Mouse (Mus musculus) cerebellum, postnatal 14 days (tissue): ENCODE data around the gene Vkorc1l1.
"Not testable (repeated sequence)": the region's sequence is repeated elsewhere in the genome, so short reads cannot be mapped to it uniquely, and the experiment has no call there.

ENCODE experiments used
- DNase-seq, 2 experiments: peaks; one replicate each; pipeline ENCODE4 v3.0.0; 2021; ENCODE audit warnings: mixed read lengths in 2 of 2

The Vkorc1l1 gene

GRCm38 (mm10) chr5:129941495-129942045 is at the start of gene Vkorc1l1:
Vkorc1l1 (plus strand) TSS chr5:129941970.
- peak; percentile 99 to 100 for DNase-seq

- peak; percentile 88 to 89 for DNase-seq
These were observed 46.3 kb upstream of the Vkorc1l1 start, which contains the start of gene Zbed5 for GRCm38 (mm10) chr5:129895198-129896088. Zbed5 (plus strand) TSS chr5:129895723.

GRCm38 (mm10) chr5:129898449-129898848 is 43.3 kb upstream of the Vkorc1l1 start, which contains the start of gene Phkg1:
Phkg1 (minus strand) TSS chr5:129898549.
- no peak for DNase-seq

- DNase-seq: no peak
These were observed 34.0 kb upstream of the Vkorc1l1 start for GRCm38 (mm10) chr5:129907775-129908174.

- DNase-seq: peak; percentile 93
These were observed 33.4 kb upstream of the Vkorc1l1 start, which contains the start of gene Nupr1l for GRCm38 (mm10) chr5:129908242-129908965. Nupr1l (plus strand) TSS chr5:129908540.

GRCm38 (mm10) chr5:129909147-129909546 is 32.6 kb upstream of the Vkorc1l1 start:
- no peak for DNase-seq

GRCm38 (mm10) chr5:129909591-129909990 is 32.2 kb upstream of the Vkorc1l1 start:
- DNase-seq: no peak

- peak; percentile 27 to 35 for DNase-seq
These were observed 27.7 kb upstream of the Vkorc1l1 start for GRCm38 (mm10) chr5:129914024-129914423.

GRCm38 (mm10) chr5:129915491-129915890 is 26.3 kb upstream of the Vkorc1l1 start:
- DNase-seq: not testable (repeated sequence)

GRCm38 (mm10) chr5:129918065-129918651 is 23.6 kb upstream of the Vkorc1l1 start:
- no peak for DNase-seq

GRCm38 (mm10) chr5:129918752-129919151 is 23.0 kb upstream of the Vkorc1l1 start:
- no peak for DNase-seq

GRCm38 (mm10) chr5:129919320-129919719 is 22.4 kb upstream of the Vkorc1l1 start:
- no peak for DNase-seq

- DNase-seq: no peak
These were observed 19.8 kb upstream of the Vkorc1l1 start for GRCm38 (mm10) chr5:129921972-129922371.

GRCm38 (mm10) chr5:129924820-129925452 is 16.8 kb upstream of the Vkorc1l1 start:
- DNase-seq: no peak

GRCm38 (mm10) chr5:129925933-129926332 is 15.8 kb upstream of the Vkorc1l1 start:
- DNase-seq: no peak

- DNase-seq: no peak
These were observed 11.6 kb upstream of the Vkorc1l1 start for GRCm38 (mm10) chr5:129929924-129930855.

GRCm38 (mm10) chr5:129936941-129937340 is 4.8 kb upstream of the Vkorc1l1 start:
- DNase-seq: no peak

- peak in 1 of 2 experiments; percentile 37 for DNase-seq
These were observed 1.5 kb upstream of the Vkorc1l1 start for GRCm38 (mm10) chr5:129940281-129940680.

- DNase-seq: no peak
These were observed 855 bp upstream of the Vkorc1l1 start for GRCm38 (mm10) chr5:129940736-129941494.
